Mouse (Mus musculus): ENCODE measurements around the gene Taok1.

GRCm38 (mm10) chr11:77513811-77514170 is 93.8 kb downstream of the Taok1 start:
- TF ChIP-seq GATA1 (IDR thresholded peaks at IDR 0.05; ENCODE audit: low read length) = no peak
- no peak for TF ChIP-seq TAL1 (IDR thresholded peaks at IDR 0.05; ENCODE audit: low read length)
